Mouse (Mus musculus) neural tube, embryonic 12.5 days (tissue): ENCODE data around the gene Vax2. TPM values are rescaled to one million over a fixed set of nuclear protein-coding genes. Genes with fewer than 3 reads are reported as not detected.

ENCODE experiments used
- ATAC-seq: fragments of 200-750 bp; cut with Nextera tagmentation; 2 replicates; pipeline ENCODE4 v1.8.0; 2017; ENCODE audit warnings: low read depth, mild to moderate bottlenecking, moderate TSS enrichment, moderate library complexity; ENCODE audit not compliant: low FRiP score
- H3K27ac ChIP-seq: fragments of 300-500 bp; sonication (generic); 2 replicates; pipeline ENCODE4 v1.5.1; 2016
- H3K27me3 ChIP-seq: fragments of 300-500 bp; sonication (generic); replicated peaks from 2 replicates; pipeline ENCODE4 v1.6.1; 2016; ENCODE audit warnings: mild to moderate bottlenecking
- H3K36me3 ChIP-seq: fragments of 300-500 bp; sonication (generic); 2 replicates; pipeline ENCODE4 v1.6.1; 2016; ENCODE audit warnings: mild to moderate bottlenecking
- H3K4me1 ChIP-seq: fragments of 300-500 bp; sonication (generic); 2 replicates; pipeline ENCODE4 v1.6.1; 2016
- H3K4me2 ChIP-seq: fragments of 300-500 bp; sonication (generic); replicated peaks from 2 replicates; pipeline ENCODE4 v1.6.1; 2016; ENCODE audit warnings: mild to moderate bottlenecking
- H3K4me3 ChIP-seq: fragments of 300-500 bp; sonication (generic); 2 replicates; pipeline ENCODE4 v1.5.1; 2016
- H3K9ac ChIP-seq: fragments of 300-500 bp; sonication (generic); 2 replicates; pipeline ENCODE4 v1.6.1; 2016; ENCODE audit warnings: mild to moderate bottlenecking
- H3K9me3 ChIP-seq: fragments of 300-500 bp; sonication (generic); 2 replicates; pipeline ENCODE4 v1.6.1; 2016; ENCODE audit warnings: mild to moderate bottlenecking
- WGBS: fragments of 180-500 bp; shearing (Covaris S2); methylation state at CpG from one replicate; pipeline ENCODE4 v1.1.7; 2016; 5-methylcytosine and 5-hydroxymethylcytosine counted together
- polyA plus RNA-seq: library from polyadenylated mRNA; unstranded; fragments of >200 nt; fragmentation: Nextera tagmentation; extraction: Ambion mirVana; gene quantifications from 2 replicates; pipeline ENCODE4 v1.2.1, GENCODE M21; 2016

The Vax2 gene
- 0.15 TPM in 1 of 2 replicates, not detected in the other for polyA plus RNA-seq

DNA sequence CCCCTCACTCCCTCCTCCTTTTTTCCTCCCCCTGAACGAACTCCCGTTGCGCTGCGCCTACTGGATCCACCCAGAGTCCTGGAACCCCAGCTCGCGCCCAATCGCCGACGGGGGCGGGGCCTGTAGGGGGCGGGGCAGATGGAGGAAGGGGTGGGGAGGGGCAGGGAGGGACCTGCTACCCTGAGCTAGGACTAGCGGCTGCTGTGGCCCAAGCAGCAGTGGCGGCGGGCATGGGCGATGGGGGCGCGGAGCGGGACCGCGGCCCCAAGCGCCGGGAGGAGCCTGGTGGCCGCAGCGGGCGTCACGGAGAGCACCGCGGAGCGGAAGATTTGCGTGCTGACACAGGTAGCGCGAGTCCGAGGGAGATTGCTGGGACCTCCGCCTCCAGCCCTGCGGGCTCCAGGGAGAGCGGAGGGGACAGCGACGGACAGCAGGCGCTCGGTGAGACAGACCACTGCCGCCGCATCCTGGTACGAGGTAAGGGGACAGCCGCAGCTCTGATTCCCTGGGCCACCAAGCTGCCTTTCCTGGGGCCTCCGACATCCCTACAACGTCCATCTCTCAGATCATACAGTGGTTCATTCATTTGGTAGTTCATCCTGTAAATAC, at the start of gene Vax2:
Vax2 (plus strand) TSS at position 198 of the 609 bp plus-strand sequence.
- Histone ChIP-seq H3K27me3 (peaks cover 99% of the 10 kb centered on the region), H3K36me3 (no peaks in the 10 kb centered on the region), H3K9ac (no peak within 1 kb of the TSS), H3K4me2 (peak within 1 kb of the TSS; percentile 76), H3K27ac (no peak within 1 kb of the TSS), H3K9me3 (no peaks in the 10 kb centered on the region), H3K4me3 (peak within 1 kb of the TSS; percentile 39), H3K4me1 (peaks cover 16% of the 10 kb centered on the region)
- ATAC-seq, result peak; percentile 89
- WGBS, result under 1% methylated on average over 46 of the region's 46 CpGs

DNA sequence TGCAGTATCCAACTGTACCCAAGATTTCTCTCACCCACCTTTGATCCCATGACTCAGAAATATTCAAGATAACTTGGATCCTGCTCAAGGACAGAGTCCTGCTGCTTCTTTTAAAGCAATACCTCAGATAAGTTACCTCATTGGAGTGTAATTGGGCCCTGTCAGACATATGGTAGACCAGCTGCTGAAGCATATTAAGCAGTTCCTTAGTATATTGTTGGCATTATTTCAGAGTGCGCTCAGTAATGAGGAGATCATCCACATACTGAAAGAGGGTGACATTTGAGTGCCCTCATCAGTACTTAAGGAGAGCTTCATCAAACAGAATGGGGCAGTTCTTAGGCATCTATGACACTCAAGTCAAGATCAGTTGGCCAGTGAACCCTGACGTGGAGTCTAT, 46.1 kb upstream of the Vax2 start:
- Histone ChIP-seq H3K4me2 (no peak overlapping the region), H3K27ac (no peak overlapping the region), H3K9me3 (no peaks in the 10 kb centered on the region), H3K36me3 (no peaks in the 10 kb centered on the region), H3K9ac (no peak overlapping the region), H3K4me1 (no peaks in the 10 kb centered on the region), H3K27me3 (no peaks in the 10 kb centered on the region), H3K4me3 (no peak overlapping the region)
- WGBS, result 93% methylated on average over 2 of the region's 2 CpGs
- ATAC-seq, result no peak

DNA sequence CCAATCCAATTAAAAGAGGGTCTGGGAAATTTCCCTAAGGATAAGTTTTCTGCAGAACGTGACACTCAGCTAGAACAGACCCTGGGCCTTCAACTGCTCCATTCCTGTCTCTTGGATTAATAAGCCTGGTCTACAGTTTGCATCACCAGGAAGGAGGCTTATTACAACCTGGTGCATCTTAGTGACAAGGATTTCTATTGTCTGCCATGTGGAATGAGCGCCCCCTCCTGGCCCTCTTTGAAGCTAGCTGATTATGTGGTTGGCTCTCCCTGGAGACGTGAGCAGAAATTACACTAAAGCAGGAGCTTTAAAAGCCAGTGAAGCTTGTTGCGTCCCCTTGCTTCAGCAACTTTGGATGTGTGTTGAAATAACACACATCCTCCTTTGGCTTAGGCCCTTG, 37.7 kb upstream of the Vax2 start:
- ATAC-seq, result no peak
- Histone ChIP-seq H3K4me3 (no peak overlapping the region), H3K27ac (no peak overlapping the region), H3K36me3 (no peaks in the 10 kb centered on the region), H3K9me3 (no peaks in the 10 kb centered on the region), H3K4me1 (no peaks in the 10 kb centered on the region), H3K4me2 (no peak overlapping the region), H3K9ac (no peak overlapping the region), H3K27me3 (0 out of 2 replicates have a peak, but pooled peaks cover 5% of the 10 kb centered on the region)
- WGBS, result 6% methylated on average over 4 of the region's 4 CpGs

DNA sequence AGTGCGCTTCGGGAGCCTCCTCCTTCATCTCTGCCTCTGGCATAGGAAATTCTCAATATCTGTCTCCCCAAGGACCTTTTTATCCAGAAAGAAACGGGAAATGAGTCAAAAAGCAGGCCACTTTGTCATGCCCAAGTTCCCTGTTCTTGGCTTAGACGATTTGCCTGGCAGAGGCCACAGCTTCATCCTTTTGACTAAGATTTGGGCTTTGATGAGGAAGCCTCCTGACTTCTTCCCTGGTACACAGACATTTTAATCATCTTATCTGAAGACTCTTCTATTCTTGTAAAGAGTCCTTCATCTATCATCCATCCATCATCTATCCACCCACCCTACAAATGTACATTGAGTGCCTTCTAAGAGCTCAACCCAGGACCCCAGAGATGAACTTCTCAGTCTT, 33.3 kb upstream of the Vax2 start, which contains the start of gene Cd207:
Cd207 (minus strand) TSS at position 101 of the 400 bp plus-strand sequence.
- H3K36me3 ChIP-seq, result no peaks in the 10 kb centered on the region
- H3K4me3 ChIP-seq, result no peak within 1 kb of the TSS
- 76% methylated on average over 4 of the region's 4 CpGs for WGBS
- ATAC-seq, result no peak
- H3K27me3 ChIP-seq, result 0 out of 2 replicates have a peak, but pooled peaks cover 8% of the 10 kb centered on the region
- no peak within 1 kb of the TSS for H3K9ac ChIP-seq
- H3K4me1 ChIP-seq, result no peaks in the 10 kb centered on the region
- H3K9me3 ChIP-seq, result no peaks in the 10 kb centered on the region
- H3K4me2 ChIP-seq, result no peak within 1 kb of the TSS
- no peak within 1 kb of the TSS for H3K27ac ChIP-seq

DNA sequence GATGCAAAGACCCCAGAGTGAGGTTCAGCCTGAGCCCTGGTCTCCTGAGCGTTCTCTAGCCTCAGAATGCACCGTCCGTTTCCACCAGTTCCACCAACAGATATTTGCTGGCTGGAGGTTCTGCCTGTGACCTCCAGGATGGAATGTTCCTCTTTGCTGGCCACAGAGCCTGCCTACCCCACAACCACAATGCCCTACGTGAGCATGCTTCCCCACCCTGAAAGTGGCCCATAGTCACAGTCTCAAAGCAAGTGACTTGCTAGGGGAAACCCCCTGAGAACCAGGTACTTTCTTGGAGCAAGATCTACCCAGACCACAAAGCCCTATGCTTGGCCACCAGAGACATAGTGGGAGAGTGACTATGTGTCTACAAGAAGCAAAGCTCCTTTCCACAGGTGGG, 21.7 kb upstream of the Vax2 start:
- Histone ChIP-seq H3K9me3 (no peaks in the 10 kb centered on the region), H3K4me3 (no peak overlapping the region), H3K4me2 (no peak overlapping the region), H3K9ac (no peak overlapping the region), H3K27me3 (peaks cover 46% of the 10 kb centered on the region), H3K27ac (no peak overlapping the region), H3K36me3 (no peaks in the 10 kb centered on the region), H3K4me1 (no peaks in the 10 kb centered on the region)
- ATAC-seq, result no peak
- 81% methylated on average over 4 of the region's 4 CpGs for WGBS

DNA sequence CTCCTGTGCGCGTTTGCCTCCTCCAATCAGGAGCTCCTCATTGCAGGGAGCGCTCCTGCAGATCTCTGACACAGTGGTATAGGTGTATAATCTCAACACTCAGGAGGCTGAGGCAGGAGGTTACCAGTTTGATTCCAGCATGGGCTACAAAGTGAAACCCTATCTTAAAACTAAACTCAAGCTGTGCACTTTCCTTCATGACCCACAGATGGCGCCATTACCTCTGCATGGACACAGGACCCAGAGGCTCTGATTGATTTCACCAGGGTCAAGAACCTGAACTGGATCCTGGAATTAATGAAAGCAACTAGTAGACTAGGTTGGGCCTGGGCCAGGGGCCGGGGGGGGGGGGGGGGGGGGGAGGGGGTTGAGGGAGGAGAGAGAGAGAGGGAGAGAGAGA, 20.8 kb upstream of the Vax2 start:
- Histone ChIP-seq H3K36me3 (no peaks in the 10 kb centered on the region), H3K27me3 (peaks cover 51% of the 10 kb centered on the region), H3K9me3 (no peaks in the 10 kb centered on the region), H3K4me1 (no peaks in the 10 kb centered on the region), H3K9ac (no peak overlapping the region), H3K4me3 (no peak overlapping the region), H3K27ac (no peak overlapping the region), H3K4me2 (no peak overlapping the region)
- ATAC-seq, result no peak
- 26% methylated on average over 4 of the region's 5 CpGs for WGBS

DNA sequence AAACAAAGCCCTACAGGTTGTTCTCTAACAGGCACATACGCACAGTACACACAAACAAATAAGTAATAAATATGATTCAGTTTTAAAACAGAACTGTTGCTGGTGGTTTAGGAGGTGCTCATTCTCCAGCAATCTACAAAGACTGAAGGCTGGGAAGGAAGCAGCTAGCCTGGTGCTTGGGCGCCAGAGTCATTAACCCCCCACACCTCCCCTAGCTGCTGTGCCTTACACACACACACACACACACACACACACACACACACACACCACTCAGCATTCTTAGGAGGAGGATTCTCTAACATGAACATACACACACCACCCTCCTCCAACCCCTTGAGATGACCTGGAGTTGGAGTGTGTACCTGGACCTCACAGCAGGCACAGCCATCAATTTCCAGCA, 20.1 kb upstream of the Vax2 start:
- no peaks in the 10 kb centered on the region for H3K36me3 ChIP-seq
- no peak for ATAC-seq
- no peaks in the 10 kb centered on the region for H3K9me3 ChIP-seq
- WGBS, result 58% methylated on average over 2 of the region's 2 CpGs
- no peak overlapping the region for H3K4me2 ChIP-seq
- no peak overlapping the region for H3K27ac ChIP-seq
- H3K27me3 ChIP-seq, result peaks cover 58% of the 10 kb centered on the region
- H3K9ac ChIP-seq, result no peak overlapping the region
- H3K4me3 ChIP-seq, result no peak overlapping the region
- no peaks in the 10 kb centered on the region for H3K4me1 ChIP-seq

DNA sequence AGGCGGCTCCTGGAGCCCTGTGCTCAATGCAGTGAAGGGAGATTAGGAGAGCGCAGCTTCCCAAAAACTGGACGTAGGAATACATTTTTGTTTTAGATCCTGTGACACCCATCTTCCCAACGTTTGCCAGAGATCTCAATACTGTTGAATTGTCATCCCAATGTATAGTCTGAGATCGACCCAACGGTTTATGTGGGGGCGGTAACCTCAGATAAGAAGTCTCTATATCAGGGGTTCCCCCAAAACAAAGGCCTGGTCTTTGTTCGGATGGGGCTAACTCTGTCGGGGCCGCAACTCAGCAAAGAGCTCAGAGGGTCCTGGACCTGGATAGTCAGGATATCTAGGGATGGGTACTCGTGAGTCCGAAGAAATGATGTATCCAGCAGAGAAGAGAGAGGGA, 18.1 kb upstream of the Vax2 start:
- no peak overlapping the region for H3K27ac ChIP-seq
- no peaks in the 10 kb centered on the region for H3K4me1 ChIP-seq
- 1% methylated on average over 12 of the region's 12 CpGs for WGBS

DNA sequence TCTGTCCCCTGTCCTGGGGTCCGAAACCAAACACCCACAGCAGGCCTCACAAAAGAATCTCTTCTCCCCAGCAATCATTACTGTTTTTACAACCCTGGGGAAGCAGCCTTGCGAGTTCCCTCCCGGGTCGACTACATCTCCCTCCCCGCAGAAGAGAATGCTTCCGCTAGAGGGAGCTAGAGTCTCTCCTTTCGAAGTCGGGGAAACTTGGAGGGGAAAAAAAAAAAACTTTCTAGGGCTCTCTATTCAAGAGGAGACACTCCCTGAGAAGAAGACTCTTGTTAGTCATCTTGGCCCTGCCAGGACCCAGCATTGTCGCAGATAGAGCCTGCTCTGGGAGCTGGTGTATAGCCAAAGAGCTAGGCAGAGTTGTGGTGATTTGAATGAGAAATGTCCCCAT, 17.2 kb upstream of the Vax2 start:
- Histone ChIP-seq H3K4me3 (no peak overlapping the region), H3K27ac (no peak overlapping the region), H3K36me3 (no peaks in the 10 kb centered on the region), H3K27me3 (peaks cover 87% of the 10 kb centered on the region), H3K4me1 (no peaks in the 10 kb centered on the region), H3K9me3 (no peaks in the 10 kb centered on the region), H3K4me2 (no peak overlapping the region), H3K9ac (no peak overlapping the region)
- no peak for ATAC-seq
- 0% methylated on average over 9 of the region's 9 CpGs for WGBS

More for the DNA sequence above, 18.1 kb upstream of the Vax2 start:
- Histone ChIP-seq H3K27me3 (peaks cover 78% of the 10 kb centered on the region), H3K9me3 (no peaks in the 10 kb centered on the region), H3K4me2 (no peak overlapping the region), H3K36me3 (no peaks in the 10 kb centered on the region), H3K9ac (no peak overlapping the region), H3K4me3 (no peak overlapping the region)
- no peak for ATAC-seq

DNA sequence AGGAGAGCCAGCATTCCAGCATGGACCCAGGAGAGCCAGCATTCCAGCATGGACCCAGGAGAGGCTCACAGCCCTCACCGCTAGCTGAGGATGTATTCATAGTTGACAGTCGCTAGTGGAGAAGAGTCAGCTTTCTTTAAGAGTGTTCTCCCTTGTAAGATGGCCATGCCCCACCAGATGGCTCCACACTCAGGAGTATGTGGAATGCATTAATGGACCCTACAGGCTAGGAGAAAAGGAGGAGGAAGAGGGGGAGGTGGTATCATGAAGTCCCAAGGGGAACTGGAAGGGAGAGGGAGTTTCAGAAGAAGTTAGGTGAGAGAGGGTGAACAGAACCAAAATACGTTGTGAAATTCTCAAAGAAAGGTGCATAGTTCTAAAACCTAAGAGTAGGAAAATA, 15.3 kb upstream of the Vax2 start:
- 5% methylated on average over 3 of the region's 3 CpGs for WGBS
- H3K4me3 ChIP-seq, result no peak overlapping the region
- no peak overlapping the region for H3K9ac ChIP-seq
- H3K4me1 ChIP-seq, result no peaks in the 10 kb centered on the region
- H3K9me3 ChIP-seq, result no peaks in the 10 kb centered on the region
- H3K27ac ChIP-seq, result no peak overlapping the region
- no peak for ATAC-seq
- no peaks in the 10 kb centered on the region for H3K36me3 ChIP-seq
- H3K27me3 ChIP-seq, result peaks cover 98% of the 10 kb centered on the region
- no peak overlapping the region for H3K4me2 ChIP-seq

DNA sequence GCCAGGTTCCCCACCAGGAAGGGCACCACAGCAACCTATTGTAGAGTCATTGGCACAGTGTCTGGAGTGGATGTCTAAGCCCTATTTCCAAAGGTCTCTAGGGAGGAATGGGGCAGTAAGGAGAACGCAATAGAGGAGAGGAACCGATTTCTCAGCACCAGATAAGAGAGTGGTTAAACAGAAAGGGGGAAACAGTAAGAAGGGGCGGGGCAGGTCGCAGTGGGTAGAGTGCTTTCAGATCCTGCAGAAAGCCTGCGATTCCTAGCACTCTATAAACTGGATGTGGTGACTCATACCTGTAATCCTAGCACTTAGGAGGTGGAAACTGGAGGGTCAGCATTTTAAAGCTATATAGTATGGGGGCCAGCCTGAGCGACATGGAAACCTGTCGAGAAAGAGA, 14.4 kb upstream of the Vax2 start:
- under 1% methylated on average over 7 of the region's 7 CpGs for WGBS

DNA sequence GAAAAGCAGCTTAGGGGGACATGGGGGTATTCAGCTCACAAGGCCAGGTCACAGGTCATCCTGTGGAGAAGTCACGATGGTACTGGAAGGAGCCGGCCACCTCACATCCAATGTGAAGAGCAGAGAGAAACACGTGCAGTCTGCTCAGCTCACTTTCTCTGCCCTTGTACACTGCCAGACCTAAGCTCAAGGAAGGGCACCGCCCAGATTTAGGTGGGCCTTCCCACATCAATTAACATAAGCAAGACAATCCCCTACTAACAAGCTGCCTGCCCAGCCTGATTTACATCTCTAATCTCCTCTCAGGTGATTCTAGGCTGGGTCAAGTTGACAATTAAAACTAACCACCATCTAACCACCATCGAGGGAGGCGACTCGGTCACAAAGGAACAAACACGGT, 13.1 kb upstream of the Vax2 start:
- 2% methylated on average over 8 of the region's 8 CpGs for WGBS
- H3K9ac ChIP-seq, result no peak overlapping the region
- H3K4me2 ChIP-seq, result no peak overlapping the region
- no peaks in the 10 kb centered on the region for H3K9me3 ChIP-seq
- ATAC-seq, result no peak
- H3K4me3 ChIP-seq, result no peak overlapping the region
- H3K27ac ChIP-seq, result no peak overlapping the region
- peaks cover 95% of the 10 kb centered on the region for H3K27me3 ChIP-seq
- no peaks in the 10 kb centered on the region for H3K36me3 ChIP-seq
- no peaks in the 10 kb centered on the region for H3K4me1 ChIP-seq

More for the DNA sequence above, 14.4 kb upstream of the Vax2 start:
- Histone ChIP-seq H3K4me2 (no peak overlapping the region), H3K4me3 (no peak overlapping the region), H3K9ac (no peak overlapping the region), H3K36me3 (no peaks in the 10 kb centered on the region), H3K9me3 (no peaks in the 10 kb centered on the region), H3K27ac (no peak overlapping the region), H3K27me3 (peaks cover 98% of the 10 kb centered on the region), H3K4me1 (no peaks in the 10 kb centered on the region)
- no peak for ATAC-seq

DNA sequence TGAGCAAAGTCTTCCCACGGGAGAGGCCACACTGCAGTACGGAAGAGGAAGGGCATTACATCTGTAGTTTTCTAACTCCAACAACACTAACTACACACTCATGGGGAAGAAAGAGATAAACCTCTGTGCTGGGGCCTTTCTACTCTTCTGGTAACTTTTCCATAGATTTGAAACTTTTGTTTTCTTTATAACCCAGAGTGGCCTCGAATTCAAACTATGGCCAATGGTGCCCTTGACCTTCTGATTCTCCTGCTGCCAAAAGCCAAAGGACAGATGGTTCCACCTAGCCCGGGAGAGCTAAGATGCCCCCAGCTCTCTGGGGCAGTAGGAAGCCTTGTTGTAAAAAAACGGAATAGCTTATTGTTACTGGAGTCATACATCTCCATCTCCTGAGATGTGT, 11.1 kb upstream of the Vax2 start:
- WGBS, result under 1% methylated on average over 5 of the region's 5 CpGs
- H3K27me3 ChIP-seq, result peaks cover 94% of the 10 kb centered on the region
- H3K4me1 ChIP-seq, result no peaks in the 10 kb centered on the region
- H3K9me3 ChIP-seq, result no peaks in the 10 kb centered on the region
- no peak overlapping the region for H3K9ac ChIP-seq
- no peak overlapping the region for H3K27ac ChIP-seq
- ATAC-seq, result no peak
- H3K4me3 ChIP-seq, result no peak overlapping the region
- no peak overlapping the region for H3K4me2 ChIP-seq
- no peaks in the 10 kb centered on the region for H3K36me3 ChIP-seq
